Mouse (Mus musculus): Measurements from ENCODE around the gene Pou2f1. TPM values are rescaled to one million over a fixed set of nuclear protein-coding genes. Genes with fewer than 3 reads are reported as not detected.

Pou2f1 gene
- total and polyA plus RNA-seq, 2 experiments from 2014 or later, result 13.9 to 29.6 TPM

GRCm38 (mm10) chr1:165840548-165841230 is 161.8 kb downstream of the Pou2f1 start:
- TF ChIP-seq CTCF (IDR thresholded peaks at IDR 0.05; ENCODE audit: low read depth), result no peak
- Histone ChIP-seq H3K4me2 (ENCODE audit: low read depth, low read length) (peak overlapping the region; percentile 50), H3K27ac (no peak overlapping the region), H3K27me3 (ENCODE audit: insufficient read depth, low read length) (peaks cover 12% of the 10 kb centered on the region; the same call in 1 of the 2 replicates), H3K9ac (replicated peaks; ENCODE audit: low read length) (0 out of 2 replicates have a peak overlapping the region, but pooled peaks have one; percentile 18), H3K4me3 (ENCODE audit: low read length) (peak overlapping the region; percentile 24), H3K4me1 (ENCODE audit: insufficient read depth, low read length) (peaks cover 7% of the 10 kb centered on the region), H3K36me3 (ENCODE audit: insufficient read depth, low read length) (no peaks in the 10 kb centered on the region), H3K9me3 (ENCODE audit: low read length) (no peaks in the 10 kb centered on the region)
- WGBS, result 14% methylated on average over 31 of the region's 31 CpGs
- no peak for DNase-seq (ENCODE audit: low spot score)
- no peak for ATAC-seq

GRCm38 (mm10) chr1:165839201-165839600 is 163.3 kb downstream of the Pou2f1 start:
- Histone ChIP-seq H3K9ac (replicated peaks; ENCODE audit: low read length) (no peak overlapping the region), H3K36me3 (ENCODE audit: insufficient read depth, low read length) (no peaks in the 10 kb centered on the region), H3K4me3 (ENCODE audit: low read length) (no peak overlapping the region), H3K4me1 (ENCODE audit: insufficient read depth, low read length) (peaks cover 6% of the 10 kb centered on the region), H3K27ac (no peak overlapping the region), H3K27me3 (ENCODE audit: insufficient read depth, low read length) (peaks cover 8% of the 10 kb centered on the region; the same call in 1 of the 2 replicates), H3K4me2 (ENCODE audit: low read depth, low read length) (no peak overlapping the region), H3K9me3 (ENCODE audit: low read length) (no peaks in the 10 kb centered on the region)
- DNase-seq (ENCODE audit: low spot score), result peak; percentile 73
- 65% methylated on average over 4 of the region's 4 CpGs for WGBS
- no peak; the same call in 1 of the 2 replicates for ATAC-seq
- TF ChIP-seq CTCF (IDR thresholded peaks at IDR 0.05; ENCODE audit: low read depth), result no peak

GRCm38 (mm10) chr1:165837546-165837945 is 164.9 kb downstream of the Pou2f1 start:
- ATAC-seq (no peak), DNase-seq (ENCODE audit: low spot score) (no peak)
- 19% methylated on average over 8 of the region's 8 CpGs for WGBS
- Histone ChIP-seq H3K9ac (replicated peaks; ENCODE audit: low read length) (no peak overlapping the region), H3K27me3 (ENCODE audit: insufficient read depth, low read length) (no peaks in the 10 kb centered on the region), H3K4me1 (ENCODE audit: insufficient read depth, low read length) (peaks cover 7% of the 10 kb centered on the region), H3K4me3 (ENCODE audit: low read length) (no peak overlapping the region), H3K9me3 (ENCODE audit: low read length) (no peaks in the 10 kb centered on the region), H3K4me2 (ENCODE audit: low read depth, low read length) (no peak overlapping the region), H3K27ac (no peak overlapping the region), H3K36me3 (ENCODE audit: insufficient read depth, low read length) (no peaks in the 10 kb centered on the region)
- TF ChIP-seq CTCF (IDR thresholded peaks at IDR 0.05; ENCODE audit: low read depth), result no peak

- peaks cover 7% of the 10 kb centered on the region for H3K4me1 ChIP-seq (ENCODE audit: insufficient read depth, low read length)
Observed at GRCm38 (mm10) chr1:165836461-165836860, 166.0 kb downstream of the Pou2f1 start.

GRCm38 (mm10) chr1:165834633-165834975 is 167.9 kb downstream of the Pou2f1 start:
- Histone ChIP-seq H3K4me1 (ENCODE audit: insufficient read depth, low read length) (peaks cover 7% of the 10 kb centered on the region), H3K9ac (replicated peaks; ENCODE audit: low read length) (0 out of 2 replicates have a peak overlapping the region, but pooled peaks have one; percentile 18), H3K4me2 (ENCODE audit: low read depth, low read length) (peak overlapping the region; percentile 53), H3K27me3 (ENCODE audit: insufficient read depth, low read length) (no peaks in the 10 kb centered on the region), H3K9me3 (ENCODE audit: low read length) (no peaks in the 10 kb centered on the region), H3K4me3 (ENCODE audit: low read length) (peak overlapping the region; percentile 20), H3K27ac (no peak overlapping the region), H3K36me3 (ENCODE audit: insufficient read depth, low read length) (no peaks in the 10 kb centered on the region)
- no peak for DNase-seq (ENCODE audit: low spot score)
- no peak for TF ChIP-seq CTCF (IDR thresholded peaks at IDR 0.05; ENCODE audit: low read depth)
- ATAC-seq, result no peak
- whole genome bisulfite sequencing, result 24% methylated on average over 12 of the region's 12 CpGs

More at GRCm38 (mm10) chr1:165836461-165836860, 166.0 kb downstream of the Pou2f1 start:
- no peak overlapping the region for H3K27ac ChIP-seq
- DNase-seq (ENCODE audit: low spot score) (no peak), ATAC-seq (no peak)
- H3K4me2 ChIP-seq (ENCODE audit: low read depth, low read length), result no peak overlapping the region
- H3K9ac ChIP-seq (replicated peaks; ENCODE audit: low read length), result no peak overlapping the region
- H3K9me3 ChIP-seq (ENCODE audit: low read length), result no peaks in the 10 kb centered on the region
- no peak for TF ChIP-seq CTCF (IDR thresholded peaks at IDR 0.05; ENCODE audit: low read depth)
- no peaks in the 10 kb centered on the region for H3K27me3 ChIP-seq (ENCODE audit: insufficient read depth, low read length)
- no peak overlapping the region for H3K4me3 ChIP-seq (ENCODE audit: low read length)
- 32% methylated on average over 6 of the region's 6 CpGs for WGBS
- H3K36me3 ChIP-seq (ENCODE audit: insufficient read depth, low read length), result no peaks in the 10 kb centered on the region

- Histone ChIP-seq H3K27ac (no peak overlapping the region), H3K9me3 (ENCODE audit: low read length) (no peaks in the 10 kb centered on the region), H3K4me3 (ENCODE audit: low read length) (peak overlapping the region; percentile 20), H3K4me2 (ENCODE audit: low read depth, low read length) (peak overlapping the region; percentile 53), H3K9ac (replicated peaks; ENCODE audit: low read length) (0 out of 2 replicates have a peak overlapping the region, but pooled peaks have one; percentile 18), H3K4me1 (ENCODE audit: insufficient read depth, low read length) (peaks cover 7% of the 10 kb centered on the region), H3K27me3 (ENCODE audit: insufficient read depth, low read length) (no peaks in the 10 kb centered on the region), H3K36me3 (ENCODE audit: insufficient read depth, low read length) (no peaks in the 10 kb centered on the region)
- DNase-seq (ENCODE audit: low spot score) (peak; percentile 52), ATAC-seq (peak; percentile 63)
- 21% methylated on average over 17 of the region's 17 CpGs for WGBS
- TF ChIP-seq CTCF (IDR thresholded peaks at IDR 0.05; ENCODE audit: low read depth), result no peak
Observed at GRCm38 (mm10) chr1:165833910-165834632, 168.4 kb downstream of the Pou2f1 start.
